Mouse (Mus musculus) right cerebral cortex, postnatal 25 days (tissue): ENCODE data around the gene Hspd1.

Source experiments
- DNase-seq: peaks from one replicate; pipeline ENCODE4 v3.0.0; 2022

Hspd1 gene

GRCm38 (mm10) chr1:55031026-55031779 lies 56.8 kb downstream of the Hspd1 start:
- no peak for DNase-seq

GRCm38 (mm10) chr1:55029446-55029845 lies 58.6 kb downstream of the Hspd1 start:
- DNase-seq: no peak

DNA sequence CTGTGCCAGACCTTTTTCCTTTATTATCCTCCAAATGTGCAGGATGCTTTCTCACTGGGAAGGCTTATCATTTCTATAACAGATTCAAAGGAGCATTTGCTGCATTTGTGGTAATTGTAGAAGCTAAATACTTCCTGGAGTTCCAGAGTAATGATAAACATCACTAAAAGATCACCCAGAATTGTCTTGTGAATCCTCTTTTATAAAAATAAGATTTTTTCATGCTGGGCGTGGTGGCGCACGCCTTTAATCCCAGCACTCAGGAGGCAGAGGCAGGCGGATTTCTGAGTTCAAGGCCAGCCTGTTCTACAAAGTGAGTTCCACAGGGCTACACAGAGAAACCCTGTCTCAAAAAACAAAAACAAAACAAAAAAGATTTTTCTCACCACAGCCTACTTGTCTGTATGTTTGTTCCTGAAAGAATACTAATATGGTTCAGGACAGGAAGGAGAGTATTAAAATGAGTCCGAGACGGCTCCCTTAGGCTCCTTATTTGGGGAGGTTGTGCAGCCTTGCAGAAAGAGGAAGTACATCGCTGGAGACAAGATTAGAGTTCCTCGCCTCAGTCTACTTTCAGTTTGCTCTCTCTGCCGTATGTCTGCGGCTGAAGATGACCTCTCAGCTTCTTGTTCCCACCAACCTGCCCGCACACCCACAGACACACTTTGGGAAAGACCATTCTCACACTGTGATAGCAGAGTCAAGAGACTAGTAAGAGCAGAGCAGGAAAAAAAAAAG lies 59.4 kb downstream of the Hspd1 start:
- DNase-seq: no peak

- DNase-seq: no peak
Measured at GRCm38 (mm10) chr1:55027966-55028365, 60.1 kb downstream of the Hspd1 start.
